Mouse (Mus musculus) lung, postnatal 14 days (tissue): ENCODE data around the gene 1700013G24Rik.

Experiments used
- DNase-seq: peaks from one replicate; pipeline ENCODE4 v3.0.0; 2021

The 1700013G24Rik gene

DNA sequence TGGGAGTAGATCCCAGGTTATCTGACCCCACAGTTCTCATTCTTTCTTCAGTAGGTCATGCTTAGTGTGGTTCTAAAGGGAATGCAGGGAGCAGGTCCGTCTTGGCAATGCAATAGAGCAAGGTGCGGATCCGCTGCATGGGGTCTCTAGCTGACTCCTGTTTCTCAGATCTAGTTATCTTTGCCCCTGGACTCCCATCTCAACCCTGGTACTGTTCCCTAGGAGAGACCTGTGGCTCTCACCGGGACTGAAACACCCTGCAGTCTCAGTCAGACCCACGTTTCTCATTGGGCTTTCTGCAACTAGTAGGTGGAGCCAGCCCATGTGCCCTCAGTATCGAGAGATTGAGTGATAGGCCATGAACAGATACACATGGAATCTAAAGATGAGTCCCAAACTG, 24.5 kb downstream of the 1700013G24Rik start:
- no peak for DNase-seq

GRCm38 (mm10) chr4:137478306-137478705, 25.2 kb downstream of the 1700013G24Rik start:
- no peak for DNase-seq

GRCm38 (mm10) chr4:137479757-137480156, 26.7 kb downstream of the 1700013G24Rik start:
- DNase-seq: no peak

DNA sequence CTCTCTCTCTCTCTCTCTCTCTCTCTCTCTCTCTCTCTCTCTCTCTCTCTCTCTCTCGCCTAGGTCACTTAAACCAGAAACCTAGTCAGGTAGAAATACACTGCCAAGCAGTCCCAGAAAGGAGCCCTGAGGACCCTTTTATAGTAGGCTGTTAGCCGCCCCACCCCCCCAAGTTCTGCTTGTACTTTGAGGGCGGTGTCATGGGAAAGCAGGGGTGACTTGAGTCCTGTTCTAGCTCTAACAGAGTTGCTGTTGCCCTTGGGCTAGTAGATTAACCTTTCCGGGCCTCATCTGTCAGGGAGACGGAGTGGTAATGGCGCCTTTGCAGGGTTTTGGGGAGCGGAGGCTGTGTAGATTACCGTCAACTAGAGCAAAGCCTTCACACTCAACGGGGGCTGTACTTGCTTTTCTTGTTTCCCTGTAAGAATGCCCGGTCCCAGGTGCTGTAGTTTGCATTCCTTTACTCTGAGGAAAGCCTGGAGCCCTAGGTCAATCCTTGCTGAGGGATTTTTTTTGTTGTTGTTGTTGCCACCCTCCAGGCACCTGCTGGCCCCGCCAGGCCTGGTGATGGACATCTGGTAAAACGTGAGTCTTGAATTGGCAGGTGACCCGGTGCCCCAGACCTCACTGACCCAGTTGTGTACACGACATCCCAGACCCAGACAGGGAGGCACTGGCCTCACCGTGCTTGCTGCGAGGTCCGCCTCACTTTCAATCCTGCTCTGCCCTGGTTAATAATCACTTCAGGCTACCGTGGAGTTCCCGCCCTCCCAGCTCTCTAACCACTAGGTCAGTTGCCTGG, 27.3 kb downstream of the 1700013G24Rik start:
- no peak for DNase-seq

GRCm38 (mm10) chr4:137480993-137481340, 27.9 kb downstream of the 1700013G24Rik start:
- DNase-seq: no peak

- DNase-seq: no peak
These were observed 28.4 kb downstream of the 1700013G24Rik start for GRCm38 (mm10) chr4:137481381-137482030.

DNA sequence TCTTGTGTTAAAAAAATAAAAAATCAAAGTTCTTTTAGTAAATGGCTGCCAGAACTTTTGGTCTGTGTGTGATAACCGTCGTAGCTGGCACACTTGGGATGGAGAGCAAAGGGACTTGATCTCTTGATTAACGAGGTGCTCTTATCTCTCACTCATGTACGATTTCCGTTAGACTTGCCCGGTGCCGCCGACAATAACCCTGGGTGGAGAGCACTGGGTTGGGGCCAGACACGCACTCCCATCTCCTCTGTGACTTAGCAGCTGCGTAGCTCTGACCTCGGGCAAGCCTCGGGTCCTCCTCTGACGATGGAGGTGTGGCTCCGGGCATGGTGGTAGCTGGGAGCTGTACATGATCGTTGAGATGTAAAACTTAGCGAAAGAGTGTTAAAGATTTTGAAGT, 30.8 kb downstream of the 1700013G24Rik start:
- peak; percentile 53 for DNase-seq

- DNase-seq: peak; percentile 61
These were observed 31.5 kb downstream of the 1700013G24Rik start for GRCm38 (mm10) chr4:137484586-137484985.

- DNase-seq: peak; percentile 44
These were observed 32.3 kb downstream of the 1700013G24Rik start for GRCm38 (mm10) chr4:137485258-137485960.

DNA sequence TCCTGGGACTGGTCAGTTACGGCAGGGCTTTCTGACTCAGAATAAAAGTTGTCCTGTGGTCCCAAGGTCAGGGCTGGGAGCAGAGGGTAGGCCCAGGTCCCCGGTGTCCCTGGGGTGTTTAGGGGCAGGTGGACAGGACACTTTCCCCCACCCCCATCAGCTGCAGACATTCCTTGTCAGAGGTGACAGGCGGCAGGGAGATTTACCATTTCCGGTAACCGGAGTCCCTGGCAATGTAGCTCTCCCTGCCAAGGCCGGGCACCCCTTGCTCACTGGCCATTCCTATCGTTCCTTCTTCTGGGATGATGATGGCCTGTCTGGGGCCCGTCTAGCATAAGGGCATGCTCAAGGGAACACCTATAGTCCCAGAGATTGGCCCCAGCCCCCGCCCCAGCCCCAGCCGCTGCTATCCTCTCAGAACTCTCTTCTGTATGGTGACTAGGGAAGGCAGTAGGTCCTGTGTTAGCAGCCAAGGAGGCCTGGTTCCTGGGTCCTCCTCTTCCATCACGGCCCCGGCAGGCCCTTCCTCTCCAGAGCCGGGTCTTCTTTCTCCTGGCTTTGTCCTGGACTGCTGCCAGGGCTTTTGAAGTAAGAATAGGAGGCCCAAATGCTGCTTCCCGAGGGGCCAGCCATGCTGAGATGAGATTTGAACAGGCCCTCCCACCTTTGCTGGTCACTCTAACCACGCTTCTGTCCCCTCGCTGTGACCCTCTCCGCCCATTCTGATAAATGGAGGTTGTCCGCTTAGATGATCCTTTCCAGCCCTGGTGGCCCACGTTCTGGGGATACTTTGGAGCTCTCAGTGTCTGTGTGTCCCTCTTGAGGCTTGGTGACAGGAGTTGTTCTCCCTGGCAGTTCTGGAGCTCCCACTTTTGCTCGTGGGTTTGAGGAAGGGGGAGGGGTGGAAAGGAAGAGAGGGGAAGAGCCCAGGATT, 33.3 kb downstream of the 1700013G24Rik start:
- DNase-seq: no peak

- peak; percentile 65 for DNase-seq
These were observed 34.4 kb downstream of the 1700013G24Rik start for GRCm38 (mm10) chr4:137487286-137488000.

DNA sequence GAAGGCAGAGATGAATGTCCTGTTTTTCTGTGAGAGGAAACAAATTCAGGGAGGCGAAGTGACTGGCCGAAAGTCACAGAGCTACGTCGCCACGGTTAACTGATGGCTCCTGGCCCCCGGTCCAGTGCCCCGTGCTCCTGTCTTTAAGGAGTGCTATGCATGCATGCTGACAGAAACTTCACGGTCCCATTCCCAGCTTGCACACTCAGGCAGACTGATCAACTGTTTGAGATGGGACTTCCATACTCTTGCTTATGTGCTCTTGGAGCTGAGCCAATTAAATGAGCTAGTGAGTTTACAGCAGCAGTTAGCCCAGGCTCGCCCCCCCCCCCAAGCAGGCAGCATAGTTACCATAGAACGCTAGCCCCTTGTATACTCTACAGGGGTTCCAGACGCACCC, 35.0 kb downstream of the 1700013G24Rik start:
- DNase-seq: no peak

DNA sequence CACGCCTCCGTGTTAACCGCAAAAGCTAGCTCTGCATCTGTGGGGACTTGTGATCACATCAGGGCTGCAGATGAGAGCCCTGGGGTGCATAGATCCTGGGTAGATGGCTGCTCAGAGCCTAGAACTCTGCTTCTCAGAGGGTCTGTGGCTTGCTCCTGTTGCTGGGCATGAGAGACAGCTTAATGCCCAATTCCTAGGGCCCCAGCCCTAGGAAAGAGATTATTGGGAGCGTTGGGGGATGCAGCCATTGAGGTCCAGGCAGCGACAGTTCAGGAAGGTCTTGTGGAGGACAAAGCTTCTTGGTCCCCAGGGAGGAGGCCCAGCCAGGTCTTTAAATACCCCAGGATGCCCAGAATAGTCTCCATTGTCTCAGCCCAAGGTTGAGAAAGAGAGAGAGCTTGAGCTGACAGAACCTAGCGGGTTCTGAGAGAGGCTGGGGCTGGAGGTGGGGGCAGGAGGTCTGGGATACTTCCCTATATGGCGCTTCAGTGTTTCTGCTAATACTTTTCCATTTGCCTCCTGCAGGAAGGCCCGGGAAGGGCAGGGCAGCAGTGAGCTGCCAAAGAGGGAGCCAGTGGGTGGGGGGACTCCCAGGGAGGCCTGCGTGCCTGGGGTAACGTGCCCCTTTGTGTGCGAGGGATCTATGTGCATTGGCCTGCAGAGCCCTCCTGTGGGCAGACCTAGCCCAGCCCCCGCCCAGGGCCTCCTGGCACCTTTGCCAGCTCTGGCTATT, 35.7 kb downstream of the 1700013G24Rik start:
- DNase-seq: no peak

DNA sequence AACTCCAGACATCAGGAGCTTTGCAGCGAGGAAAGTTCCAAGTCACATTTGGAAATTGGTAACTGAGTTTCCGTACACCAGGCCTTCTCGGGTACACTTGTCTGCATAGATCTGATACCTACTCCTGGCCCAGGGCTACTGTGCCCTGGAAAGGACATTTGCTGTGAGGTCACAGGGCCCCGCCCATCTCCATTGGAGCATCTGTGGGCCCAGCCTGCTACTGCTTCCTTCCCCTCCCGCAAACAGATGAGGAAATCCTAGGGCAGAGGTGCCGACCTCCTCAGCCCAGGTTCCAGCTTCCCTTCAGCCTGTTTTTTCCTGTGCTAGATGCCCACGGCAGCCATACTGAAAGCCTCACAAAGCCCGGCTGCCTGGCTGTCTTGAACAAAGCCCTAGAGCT, 36.9 kb downstream of the 1700013G24Rik start:
- no peak for DNase-seq

- DNase-seq: no peak
These were observed 39.5 kb downstream of the 1700013G24Rik start for GRCm38 (mm10) chr4:137492563-137492962.

GRCm38 (mm10) chr4:137493187-137493586, 40.1 kb downstream of the 1700013G24Rik start:
- DNase-seq: no peak

DNA sequence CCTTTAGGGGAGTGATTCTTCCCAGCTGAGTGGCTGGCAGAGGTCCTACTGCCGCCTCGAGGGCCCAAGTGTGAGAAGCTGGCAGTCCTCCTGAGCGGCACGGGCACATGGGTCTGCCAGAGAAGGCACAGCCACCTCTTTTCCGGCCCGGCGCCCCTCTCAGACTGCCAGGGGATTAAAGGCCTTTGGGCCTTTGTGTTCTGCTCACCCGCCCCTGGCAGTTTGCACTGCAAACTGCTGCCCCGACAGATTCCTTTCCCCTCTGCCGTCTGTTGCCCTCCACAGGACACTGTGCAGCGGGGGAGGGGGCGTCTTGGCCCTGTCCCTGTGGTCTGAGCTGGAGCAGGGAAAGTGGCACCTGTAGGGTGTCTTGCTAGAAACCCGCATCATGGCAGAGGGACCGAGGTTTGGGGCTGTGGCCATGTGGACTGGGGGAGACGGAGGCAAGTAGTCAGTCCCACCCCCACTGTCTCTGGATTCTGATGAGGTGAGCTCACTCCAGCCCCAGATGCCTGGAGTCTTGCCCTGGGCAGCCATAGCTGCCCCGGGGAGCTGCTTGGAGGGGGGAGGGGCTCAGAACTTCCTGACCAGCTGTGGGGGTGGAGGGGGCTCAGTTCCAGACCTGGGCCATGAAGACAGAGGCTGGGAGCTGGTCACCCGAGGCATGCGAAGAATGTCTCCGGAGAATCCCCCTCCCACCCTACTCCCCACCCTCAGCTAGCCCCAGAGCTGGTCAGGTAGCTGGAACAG, 41.8 kb downstream of the 1700013G24Rik start:
- DNase-seq: peak; percentile 47

GRCm38 (mm10) chr4:137495501-137496100, 42.5 kb downstream of the 1700013G24Rik start:
- DNase-seq: no peak

DNA sequence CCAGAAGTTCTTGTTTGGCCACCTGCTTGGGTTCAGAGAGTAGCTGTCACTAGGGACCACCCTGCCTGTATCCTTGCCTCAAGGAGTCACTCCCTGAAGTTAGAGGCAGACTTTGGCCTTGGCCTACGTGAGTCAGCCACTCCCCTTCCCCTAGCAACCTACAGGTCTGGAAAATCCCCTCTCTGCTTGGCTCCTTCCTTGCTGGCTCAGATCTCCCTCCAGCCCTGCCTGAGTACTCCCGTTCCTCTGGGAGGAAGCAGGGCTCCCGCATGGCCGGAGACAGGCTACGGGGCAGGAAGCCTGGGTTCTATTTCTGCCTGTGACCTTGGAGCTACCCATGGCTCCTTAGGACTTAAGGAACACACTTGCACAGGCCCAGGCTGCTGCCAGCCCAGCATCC, 44.3 kb downstream of the 1700013G24Rik start:
- no peak for DNase-seq
